26 mouse cellular contexts compared by ENCODE assay signal in genomic region chr10:94457454-94457853, GRCm38 (mm10).
A peak's percentile ranks its signal among the peaks of the same experiment; 100 is the strongest.
DNase-seq lines count a peak whose midpoint lies in the region; ATAC-seq lines count a peak whose summit lies in the region.
"Had no signal": no experiment of that assay in that cellular context is flagged by ENCODE, and none has a peak within 500 bp of the region (broad histone marks: within the 10 kb centered on the region; RNA-seq: fewer than 3 reads in every experiment).

No protein-coding gene starts in this region.

- H3K27ac ChIP-seq in heart, embryonic 14.5 days (replicated peaks in 1 of 2; ENCODE audit: control insufficient read depth in 1 of 2, insufficient read depth in 1 of 2, low read depth in 2 of 2, low read length in 2 of 2), result no peak overlapping the region
- no peak overlapping the region for H3K27ac ChIP-seq in hindbrain, embryonic 11.5 days (ENCODE audit: low read depth, low read length)
- H3K27ac ChIP-seq: embryonic facial prominence, embryonic 13.5 days; forebrain, embryonic 15.5 days; heart, adult 2 months; hindbrain, embryonic 12.5 days had no signal

- peaks cover 6 to 11% of the 10 kb centered on the region in 2 experiments for H3K4me1 ChIP-seq in heart, embryonic 14.5 days (ENCODE audit: control insufficient read depth in 2 of 2, insufficient read depth in 2 of 2, low read length in 2 of 2)
- no peaks in the 10 kb centered on the region for H3K4me1 ChIP-seq in hindbrain, embryonic 11.5 days (replicated peaks; ENCODE audit: control insufficient read depth, insufficient read depth, low read length)
- H3K4me1 ChIP-seq: forebrain, embryonic 15.5 days had no signal

- no peak for DNase-seq in heart, postnatal 25 days (ENCODE audit: low spot score)
- peak; percentile 33 for DNase-seq in 3T3-L1 (ENCODE audit: low read depth, low spot score)
- DNase-seq in NIH3T3 (ENCODE audit: low read depth), result peak; percentile 76
- peak; percentile 54 for DNase-seq in forelimb bud, embryonic 11.5 days (ENCODE audit: low read depth, low spot score)
- no peak for DNase-seq in hindbrain, embryonic 11.5 days (ENCODE audit: low spot score)
- no peak for DNase-seq in MN1 (ENCODE audit: low spot score)
- no peak for DNase-seq in lung, postnatal 4 days
- DNase-seq: adrenal gland, postnatal 14 days; cerebellum, adult 11-12 months; cerebellum, adult 9-10 months; cerebellum, postnatal 25 days; gastrocnemius, postnatal 10 days; heart, adult 2 months; heart, postnatal 36 days had no signal

- H3K9me3 ChIP-seq in heart, embryonic 14.5 days (ENCODE audit: control insufficient read depth, low read length), result no peaks in the 10 kb centered on the region
- H3K9me3 ChIP-seq in hindbrain, embryonic 11.5 days (ENCODE audit: control insufficient read depth, low read length), result no peaks in the 10 kb centered on the region
- H3K9me3 ChIP-seq: forebrain, embryonic 15.5 days; G1E had no signal

- no peak overlapping the region for H3K9ac ChIP-seq in heart, embryonic 14.5 days (ENCODE audit: low read length)
- no peak overlapping the region for H3K9ac ChIP-seq in hindbrain, embryonic 11.5 days (ENCODE audit: low read depth, low read length)
- H3K9ac ChIP-seq: embryonic facial prominence, embryonic 13.5 days; forebrain, embryonic 15.5 days; hindbrain, embryonic 12.5 days had no signal

- ATAC-seq in heart, embryonic 14.5 days (ENCODE audit: insufficient number of reproducible peaks, insufficient read depth, low FRiP score, low read depth), result 0 out of 2 replicates have a peak, but pooled peaks have one; percentile 43
- no peak for ATAC-seq in hindbrain, embryonic 11.5 days (ENCODE audit: low FRiP score)
- ATAC-seq: activated CD4-positive, CD25-positive, alpha-beta regulatory T cell, adult 4 months; forebrain, embryonic 15.5 days; hindbrain, embryonic 16.5 days; inflammation-experienced regulatory T-cells, adult 6 months; intestine, postnatal 0 days; Patski had no signal

- H3K36me3 ChIP-seq in heart, embryonic 14.5 days (ENCODE audit: control insufficient read depth, insufficient read depth, low read length), result no peaks in the 10 kb centered on the region
- H3K36me3 ChIP-seq in hindbrain, embryonic 11.5 days (ENCODE audit: control insufficient read depth, insufficient read depth, low read length), result no peaks in the 10 kb centered on the region
- H3K36me3 ChIP-seq: embryonic facial prominence, embryonic 13.5 days; forebrain, embryonic 15.5 days; G1E; hindbrain, embryonic 12.5 days had no signal

- WGBS in heart, embryonic 14.5 days, result 44% methylated on average over 1 of the region's 1 CpGs
- WGBS in hindbrain, embryonic 11.5 days, result 70% methylated on average over 1 of the region's 1 CpGs

- intact Hi-C loops in heart, postnatal 25 days (cut with DNase I), result no loop called here

- no peak overlapping the region for H3K4me3 ChIP-seq in heart, embryonic 14.5 days (ENCODE audit: control insufficient read depth in 1 of 2, insufficient read depth in 1 of 2, low read depth in 1 of 2, low read length in 2 of 2)
- H3K4me3 ChIP-seq in hindbrain, embryonic 11.5 days (ENCODE audit: low read depth, low read length), result no peak overlapping the region
- H3K4me3 ChIP-seq: embryonic facial prominence, embryonic 13.5 days; erythroblast, embryonic 14.5 days; forebrain, embryonic 15.5 days; heart, adult 2 months; hindbrain, embryonic 12.5 days had no signal

- no peaks in the 10 kb centered on the region for H3K27me3 ChIP-seq in heart, embryonic 14.5 days (ENCODE audit: control insufficient read depth, insufficient read depth, low read length)
- no peaks in the 10 kb centered on the region; the same call in 1 of the 2 replicates for H3K27me3 ChIP-seq in hindbrain, embryonic 11.5 days (ENCODE audit: control insufficient read depth, insufficient read depth, low read length)
- H3K27me3 ChIP-seq: forebrain, embryonic 15.5 days; hindbrain, embryonic 12.5 days; Patski had no signal

- no peak overlapping the region for H3K4me2 ChIP-seq in heart, embryonic 14.5 days (ENCODE audit: low read length)
- no peak overlapping the region for H3K4me2 ChIP-seq in hindbrain, embryonic 11.5 days (replicated peaks; ENCODE audit: low read depth, low read length)
- H3K4me2 ChIP-seq: embryonic facial prominence, embryonic 13.5 days; forebrain, embryonic 15.5 days; heart, embryonic 11.5 days; hindbrain, embryonic 12.5 days had no signal

Comparison
In these comparisons a context has a peak if more than half of its experiments do, and no peak if none do; other contexts are left out.
1. DNase-seq: peak in 3T3-L1 (single experiment), NIH3T3 (single experiment) and forelimb bud, embryonic 11.5 days (single experiment); none in heart, postnatal 25 days (single experiment), hindbrain, embryonic 11.5 days (single experiment), MN1 (single experiment) and lung, postnatal 4 days (0 of 2).